Mouse (Mus musculus) lung, postnatal 10 days (tissue): ENCODE measurements at regions not wholly inside any gene's neighbourhood (a gene's known extent, or its start where the extent isn't known, plus 50 kb on each side); places are given as distances from the start of the nearest gene placed in this dataset.
"Not testable (repeated sequence)": the region's sequence is repeated elsewhere in the genome, so short reads cannot be mapped to it uniquely, and the experiment has no call there.

Experiments
- DNase-seq: peaks from one replicate; pipeline ENCODE4 v3.0.0; 2021

- no peak for DNase-seq
These were observed 83.8 kb downstream of the Eif4e start for GRCm38 (mm10) chr3:138609749-138610148.

- DNase-seq = peak; percentile 5
These were observed 87.1 kb downstream of the Eif4e start for GRCm38 (mm10) chr3:138612884-138613653.

GRCm38 (mm10) chr3:138613680-138614079 is 87.7 kb downstream of the Eif4e start:
- no peak for DNase-seq

- DNase-seq = no peak
These were observed 88.9 kb downstream of the Eif4e start for GRCm38 (mm10) chr3:138614899-138615298.

- DNase-seq = no peak
These were observed 94.3 kb downstream of the Eif4e start for GRCm38 (mm10) chr3:138620263-138620662.

- DNase-seq = no peak
These were observed 98.1 kb downstream of the Eif4e start for GRCm38 (mm10) chr3:138624128-138624527.

GRCm38 (mm10) chr3:138626230-138626629 is 100.3 kb downstream of the Eif4e start:
- no peak for DNase-seq

GRCm38 (mm10) chr3:138630231-138630630 is 104.3 kb downstream of the Eif4e start:
- DNase-seq = no peak

- no peak for DNase-seq
These were observed 106.1 kb downstream of the Eif4e start for GRCm38 (mm10) chr3:138632086-138632485.

GRCm38 (mm10) chr3:138642026-138642425 is 100.0 kb upstream of the Tspan5 start:
- DNase-seq = peak; percentile 18

GRCm38 (mm10) chr3:138643951-138644285 is 98.1 kb upstream of the Tspan5 start:
- no peak for DNase-seq

- peak; percentile 31 for DNase-seq
These were observed 97.6 kb upstream of the Tspan5 start for GRCm38 (mm10) chr3:138644286-138644951.

GRCm38 (mm10) chr3:138645320-138645719 is 96.7 kb upstream of the Tspan5 start:
- peak; percentile 74 for DNase-seq

GRCm38 (mm10) chr3:138649699-138650098 is 92.3 kb upstream of the Tspan5 start:
- DNase-seq = no peak

GRCm38 (mm10) chr3:138650671-138651070 is 91.3 kb upstream of the Tspan5 start:
- not testable (repeated sequence) for DNase-seq

GRCm38 (mm10) chr3:138651361-138652205 is 90.4 kb upstream of the Tspan5 start:
- DNase-seq = no peak

- no peak for DNase-seq
These were observed 89.8 kb upstream of the Tspan5 start for GRCm38 (mm10) chr3:138652206-138652605.

GRCm38 (mm10) chr3:138652685-138653084 is 89.3 kb upstream of the Tspan5 start:
- DNase-seq = no peak

- no peak for DNase-seq
These were observed 88.3 kb upstream of the Tspan5 start for GRCm38 (mm10) chr3:138653549-138654246.

- DNase-seq = peak; percentile 26
These were observed 87.2 kb upstream of the Tspan5 start for GRCm38 (mm10) chr3:138654610-138655371.

- DNase-seq = no peak
These were observed 86.5 kb upstream of the Tspan5 start for GRCm38 (mm10) chr3:138655479-138655878.

- no peak for DNase-seq
These were observed 79.4 kb upstream of the Tspan5 start for GRCm38 (mm10) chr3:138662625-138663024.
